Mouse (Mus musculus): ENCODE data around the gene Cfap73.

DNA sequence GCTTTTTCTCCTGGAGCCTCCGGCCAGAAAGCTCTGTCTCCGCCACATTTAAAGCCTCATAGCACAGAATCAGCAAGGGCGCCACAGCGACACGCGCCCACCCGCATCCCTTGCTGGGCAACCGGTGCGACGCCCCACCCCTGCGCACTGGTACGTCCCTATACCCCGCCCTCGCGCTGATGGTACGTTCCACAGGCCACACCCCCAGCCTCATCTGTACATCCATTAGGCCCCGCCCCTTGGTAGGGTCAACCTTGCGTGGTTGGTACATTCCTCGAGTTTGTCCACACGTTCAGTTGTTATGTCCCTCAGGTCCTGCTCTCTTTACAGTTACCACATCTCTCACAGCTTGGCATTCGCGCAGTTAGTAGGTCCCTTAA is 21.6 kb downstream of the Cfap73 start, which contains the start of the genes Rita1 and Ddx54:
- TF ChIP-seq CTCF (IDR thresholded peaks at IDR 0.05; ENCODE audit: control insufficient read depth, insufficient read depth, low read length) (peak; percentile 7; the same call in 1 of the 2 replicates), POLR2A (IDR thresholded peaks at IDR 0.05; ENCODE audit: borderline replicate concordance, control insufficient read depth, low read depth, low read length) (peak; percentile 57; the same call in 1 of the 2 replicates)

Data from bone marrow, adult 2 months (tissue).